Mouse (Mus musculus) embryo, embryonic 11 days (tissue): ENCODE measurements around the gene Gramd4.
A peak's percentile ranks its signal among the peaks of the same experiment; 100 is the strongest.
"Not testable (repeated sequence)": the region's sequence is repeated elsewhere in the genome, so short reads cannot be mapped to it uniquely, and the experiment has no call there.

Experiments
- DNase-seq: peaks from one replicate; pipeline ENCODE4 v3.0.0-alpha.2; 2015

Gramd4 gene

GRCm38 (mm10) chr15:86091998-86092670 lies 34.6 kb downstream of the Gramd4 start:
- no peak for DNase-seq

GRCm38 (mm10) chr15:86093236-86093635 lies 35.7 kb downstream of the Gramd4 start:
- no peak for DNase-seq

DNA sequence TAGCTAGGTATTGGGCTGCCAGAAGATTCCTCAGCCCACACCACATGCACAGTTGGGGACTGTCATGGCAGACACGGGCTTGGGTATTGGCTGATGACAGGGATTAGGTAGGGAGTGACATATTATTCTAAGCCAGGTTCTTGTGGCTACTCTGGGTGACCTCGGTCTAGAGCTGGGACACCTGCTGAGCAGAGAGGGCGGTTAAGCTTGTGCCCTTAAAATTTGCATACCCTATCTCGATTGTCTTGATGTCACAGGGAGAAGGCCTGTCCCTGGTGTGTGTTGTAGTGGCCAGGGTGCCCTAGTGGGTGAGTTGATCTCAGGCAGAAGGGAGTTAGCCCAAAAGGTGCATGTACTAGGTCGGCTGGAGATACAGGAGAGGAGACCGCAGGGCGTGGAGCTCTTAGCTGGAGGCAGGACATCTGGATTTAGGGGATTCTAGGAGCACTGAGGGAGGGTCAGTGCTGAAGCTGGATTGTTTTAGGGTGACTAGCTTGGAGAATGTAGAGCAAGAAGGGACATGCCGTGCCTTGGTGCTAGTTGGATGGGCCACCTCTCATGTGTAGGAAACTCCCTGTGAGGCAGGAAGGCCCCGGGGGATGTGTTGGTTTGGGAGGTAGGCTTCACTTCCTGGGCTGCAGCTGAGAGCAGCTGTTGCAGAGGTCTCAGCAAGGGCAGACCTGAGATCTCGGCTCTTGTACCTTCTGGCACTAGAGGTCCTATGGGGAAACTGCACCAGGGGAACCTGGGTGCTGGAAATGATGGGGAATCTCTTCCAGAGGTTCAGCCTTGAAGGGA lies 37.0 kb downstream of the Gramd4 start:
- no peak for DNase-seq

DNA sequence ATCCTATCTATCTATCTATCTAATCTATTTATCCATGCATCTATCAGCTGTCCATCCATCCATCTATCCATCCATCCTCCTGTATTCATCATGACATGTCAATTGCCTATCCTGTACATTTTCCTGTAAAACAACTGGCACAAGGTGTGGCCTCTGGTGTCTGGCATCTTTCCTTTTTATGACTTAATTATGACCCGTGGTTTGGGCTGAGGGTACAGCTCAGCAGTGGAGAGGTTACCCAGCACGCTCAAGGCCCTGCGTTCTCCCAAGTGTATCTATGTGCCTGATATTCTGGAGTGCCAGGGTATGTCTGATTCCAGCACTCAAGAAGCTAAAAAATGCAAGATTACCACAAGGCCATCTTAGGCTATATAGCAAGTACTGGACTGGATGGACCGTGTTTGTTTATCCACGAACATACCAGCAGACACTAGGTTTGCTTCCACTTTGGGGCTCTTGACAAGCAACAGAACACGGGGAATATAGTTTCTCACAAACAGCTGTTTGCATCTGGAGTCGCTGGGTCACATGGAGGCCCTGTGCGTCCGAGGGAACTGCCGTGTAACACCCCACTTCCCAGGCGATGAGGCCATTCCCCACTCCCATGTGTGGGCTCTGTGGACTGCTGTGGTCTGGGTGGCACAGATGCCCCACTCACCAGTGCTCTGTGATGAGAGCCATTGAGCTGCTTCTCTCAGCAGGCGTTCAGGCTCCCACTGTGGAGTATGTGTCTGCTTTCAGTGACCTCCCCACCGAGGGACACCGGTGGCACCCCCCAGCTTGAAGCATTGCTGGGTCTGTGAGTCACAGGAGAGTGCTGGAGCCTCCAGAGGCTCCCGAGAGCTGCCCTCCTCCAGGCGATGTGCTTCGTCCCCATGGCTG lies 38.5 kb downstream of the Gramd4 start:
- DNase-seq: no peak

DNA sequence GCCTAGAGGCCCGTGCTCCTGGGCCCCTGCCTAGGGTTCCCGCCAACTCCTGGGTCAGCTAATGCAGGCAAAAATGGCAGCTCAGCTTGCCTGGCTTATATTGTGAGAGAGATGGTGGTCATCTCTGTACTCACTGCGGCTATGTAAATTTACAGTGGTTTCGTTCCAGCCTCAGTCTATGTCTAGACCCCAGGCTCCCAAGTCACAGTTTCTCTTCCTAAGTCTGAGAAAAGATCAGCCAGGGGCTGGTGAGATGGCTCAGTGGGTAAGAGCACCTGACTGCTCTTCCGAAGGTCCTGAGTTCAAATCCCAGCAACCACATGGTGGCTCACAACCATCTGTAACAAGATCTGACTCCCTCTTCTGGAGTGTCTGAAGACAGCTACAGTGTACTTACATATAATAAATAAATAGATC lies 39.1 kb downstream of the Gramd4 start:
- not testable (repeated sequence) for DNase-seq

GRCm38 (mm10) chr15:86097871-86098270 lies 40.4 kb downstream of the Gramd4 start:
- no peak for DNase-seq

GRCm38 (mm10) chr15:86101585-86101984 lies 44.1 kb downstream of the Gramd4 start:
- DNase-seq: no peak

DNA sequence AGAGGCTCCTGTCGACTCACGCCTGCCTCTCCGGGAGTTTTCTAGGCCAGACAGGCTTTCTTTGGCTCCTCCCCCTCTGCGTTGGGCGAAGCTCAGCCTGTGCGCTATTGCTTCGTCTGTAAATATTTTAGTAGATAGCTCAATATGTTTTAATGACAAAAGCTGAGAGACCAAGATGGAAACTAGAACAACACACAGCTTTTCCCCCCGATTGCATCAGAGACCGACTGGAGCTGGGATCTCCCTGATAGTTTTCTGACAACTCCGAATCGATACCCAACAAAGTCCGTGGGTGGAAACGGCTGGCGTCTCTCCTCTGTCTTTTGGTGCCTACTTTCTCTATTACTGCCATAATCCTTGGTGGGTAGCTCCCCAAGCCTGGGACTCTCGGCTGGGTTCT lies 44.8 kb downstream of the Gramd4 start:
- no peak for DNase-seq

DNA sequence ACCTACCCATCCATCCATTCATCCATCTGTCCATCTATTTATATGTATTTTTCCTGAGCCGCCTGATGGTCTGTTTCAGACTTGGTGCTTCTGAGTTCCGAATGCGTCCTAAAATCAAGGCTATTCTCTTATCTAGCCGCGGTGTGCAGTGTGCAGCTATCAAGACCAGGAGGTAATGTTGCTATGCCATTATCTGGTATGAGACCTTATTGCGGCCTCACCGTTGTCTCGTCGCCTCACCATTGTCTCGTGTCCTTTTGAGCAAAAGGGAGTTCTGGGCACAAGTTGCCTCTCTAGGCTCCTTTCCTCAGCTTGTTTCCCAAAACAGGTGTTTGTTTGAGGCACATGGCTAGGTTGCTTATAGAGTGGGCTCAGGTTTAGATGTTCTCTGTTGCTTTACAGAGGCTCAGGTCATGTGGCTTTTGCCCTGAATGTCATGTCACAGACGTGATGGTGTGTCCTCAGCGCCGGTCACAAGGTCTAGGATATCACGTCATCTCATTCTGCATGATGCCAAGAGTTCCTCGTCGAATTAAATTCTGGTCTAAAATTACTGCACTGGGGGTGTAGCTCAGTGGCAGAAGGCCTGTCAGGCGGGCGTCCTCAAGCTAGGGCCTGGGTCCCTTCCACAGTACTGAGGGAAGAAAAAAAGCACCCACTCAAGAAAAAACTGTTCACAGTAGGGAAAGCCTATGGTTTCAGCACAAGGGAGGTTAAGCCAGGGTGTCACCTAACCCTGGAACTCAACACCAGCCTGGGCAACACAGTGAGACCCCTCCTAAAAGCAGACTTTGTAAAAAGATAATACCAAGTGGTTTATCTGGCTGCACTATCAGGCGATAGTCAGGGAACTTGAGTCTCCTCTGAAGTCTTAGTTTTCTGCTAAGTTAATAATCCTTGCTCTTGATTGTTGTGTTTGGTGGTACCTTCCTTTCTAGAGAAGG lies 47.2 kb downstream of the Gramd4 start:
- DNase-seq: no peak

- DNase-seq: no peak
These were observed 47.8 kb downstream of the Gramd4 start for GRCm38 (mm10) chr15:86105345-86105697.

- no peak for DNase-seq
These were observed 48.3 kb downstream of the Gramd4 start for GRCm38 (mm10) chr15:86105751-86106150.

DNA sequence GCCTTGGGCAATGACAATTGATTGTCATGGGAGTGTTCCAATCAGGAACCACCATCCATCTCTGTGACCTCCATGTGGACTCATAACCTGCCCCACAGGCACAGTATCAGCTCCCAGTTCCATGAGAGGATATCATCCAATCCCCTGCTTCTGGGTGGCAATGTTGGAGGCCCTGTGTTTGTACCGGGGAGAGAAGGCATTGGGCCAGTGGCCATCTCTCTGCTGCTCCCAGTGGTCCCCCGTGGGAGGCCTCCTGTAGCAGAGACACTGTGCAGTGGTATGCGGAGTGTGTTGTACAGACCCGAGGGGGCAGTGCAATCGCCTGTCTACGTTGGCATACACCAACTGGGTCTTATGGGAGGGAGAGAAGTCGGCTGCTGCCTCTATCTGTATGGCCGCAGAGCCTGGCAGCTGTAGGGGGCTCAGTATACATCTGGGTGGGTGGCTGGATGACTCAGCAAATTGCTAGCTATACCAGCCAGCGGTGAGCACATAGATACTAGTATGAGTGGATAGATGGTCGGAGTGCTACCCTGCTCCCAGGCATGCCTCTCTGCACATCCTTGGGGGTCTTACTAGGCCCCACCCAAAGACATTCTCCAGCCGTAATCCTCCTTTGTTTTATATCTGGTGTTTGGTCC lies 50.5 kb downstream of the Gramd4 start:
- no peak for DNase-seq

DNA sequence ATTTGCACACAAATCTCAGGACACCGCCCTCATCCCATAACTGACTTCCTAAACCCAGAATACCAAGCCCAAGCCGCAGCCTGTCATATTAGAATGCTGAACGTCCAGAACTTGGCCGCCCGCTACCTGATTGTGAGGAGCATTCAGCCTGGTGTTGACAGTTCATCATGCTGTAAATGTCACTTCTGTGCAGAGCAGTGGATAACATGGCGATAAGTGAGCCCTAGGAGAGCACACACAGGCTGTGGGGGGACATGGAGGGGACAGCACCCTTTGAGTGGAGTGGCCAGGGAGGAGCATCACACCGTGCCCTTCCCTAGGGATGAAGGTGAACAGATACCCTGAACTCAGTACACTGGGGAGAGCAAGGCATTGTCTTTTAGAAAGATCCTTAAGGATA lies 51.8 kb downstream of the Gramd4 start:
- no peak for DNase-seq

GRCm38 (mm10) chr15:86109650-86110211 lies 52.2 kb downstream of the Gramd4 start:
- no peak for DNase-seq

GRCm38 (mm10) chr15:86110361-86111103 lies 53.0 kb downstream of the Gramd4 start:
- no peak for DNase-seq

- DNase-seq: no peak
These were observed 55.3 kb downstream of the Gramd4 start for GRCm38 (mm10) chr15:86112707-86113341.

- DNase-seq: peak; percentile 39
These were observed 55.8 kb downstream of the Gramd4 start for GRCm38 (mm10) chr15:86113342-86113710.

DNA sequence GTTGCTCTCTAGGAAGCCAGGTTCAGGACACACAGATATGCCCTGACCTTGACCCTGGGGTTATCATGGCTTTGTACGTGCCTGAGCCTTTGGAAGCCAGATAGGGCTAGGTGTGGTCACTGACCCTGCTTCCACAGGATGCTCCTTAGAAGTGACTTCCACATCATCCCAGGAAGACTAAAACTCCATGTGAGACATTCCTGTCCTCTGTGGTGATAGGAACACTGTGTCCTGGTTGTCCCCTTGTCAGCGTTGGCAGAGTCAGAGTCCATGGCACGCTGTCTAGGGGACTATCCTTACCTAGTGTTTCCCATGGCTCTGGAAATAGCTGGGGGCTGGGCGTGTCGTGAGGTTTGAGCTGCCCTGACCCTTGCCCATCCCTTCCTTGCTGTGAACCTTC lies 58.9 kb downstream of the Gramd4 start:
- DNase-seq: no peak

DNA sequence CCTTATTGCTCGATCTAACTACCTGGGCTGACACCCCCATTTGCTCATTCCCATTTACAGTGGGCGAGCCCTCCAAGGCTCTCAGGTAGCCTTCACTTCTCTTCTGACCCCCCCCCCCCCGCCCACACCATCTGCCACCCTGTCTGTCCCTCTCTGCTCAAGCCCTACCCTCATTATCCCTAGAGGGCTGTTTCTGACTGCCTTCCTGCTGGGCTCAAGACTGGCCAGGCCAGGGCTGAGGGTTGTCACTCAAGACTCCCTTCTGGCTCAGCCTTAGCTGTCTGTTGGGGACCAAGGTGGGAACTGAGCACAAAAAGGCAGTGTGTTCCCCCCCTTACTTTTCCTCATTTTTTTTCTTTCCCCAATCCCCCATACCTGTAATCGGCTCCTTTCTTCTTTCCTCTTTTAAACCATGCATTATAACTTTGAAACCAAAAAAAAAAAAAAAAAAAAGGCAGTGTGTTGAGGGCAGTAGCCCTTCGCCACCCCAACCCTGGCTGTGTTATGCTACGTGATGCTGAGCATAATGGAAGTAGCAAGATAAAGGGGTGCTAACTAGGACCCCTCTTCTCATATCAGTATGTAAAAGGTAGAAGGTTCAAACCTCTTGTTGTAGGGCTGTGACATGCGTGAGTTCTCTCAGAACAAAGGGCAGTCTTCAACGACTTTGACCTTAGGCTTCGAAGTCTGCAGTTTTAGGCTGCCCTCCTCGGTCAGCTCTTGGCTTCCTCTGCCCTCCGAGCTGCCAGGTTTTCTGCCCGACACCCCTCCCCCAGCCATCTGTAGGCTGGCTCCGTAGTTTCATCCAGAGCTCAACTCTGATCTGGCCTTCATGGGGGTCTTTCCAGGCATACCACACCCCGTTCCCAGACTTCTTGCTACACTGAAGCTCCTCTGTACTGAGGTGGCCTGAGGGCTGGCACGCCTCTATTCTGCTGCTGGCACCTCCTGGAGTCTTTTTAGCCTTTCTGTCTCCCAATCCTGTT lies 59.9 kb downstream of the Gramd4 start:
- no peak for DNase-seq
